Mouse (Mus musculus): ENCODE measurements around the gene Ddah1. TPM values are rescaled to one million over a fixed set of nuclear protein-coding genes. Genes with fewer than 3 reads are reported as not detected.
A peak's percentile ranks its signal among the peaks of the same experiment; 100 is the strongest.
"Not testable (repeated sequence)": the region's sequence is repeated elsewhere in the genome, so short reads cannot be mapped to it uniquely, and the experiment has no call there.

The Ddah1 gene
- polyA plus RNA-seq, 1 experiment from 2014 or later, result 132 TPM

- no peak overlapping the region for H3K9ac ChIP-seq (ENCODE audit: low read depth, low read length)
- no peaks in the 10 kb centered on the region for H3K27me3 ChIP-seq (replicated peaks; ENCODE audit: control insufficient read depth, insufficient read depth, low read length)
- 0 out of 2 replicates have a peak, but pooled peaks cover 2% of the 10 kb centered on the region for H3K36me3 ChIP-seq (ENCODE audit: control insufficient read depth, insufficient read depth, low read length)
- no peaks in the 10 kb centered on the region for H3K9me3 ChIP-seq (ENCODE audit: control insufficient read depth, low read length)
- no peak overlapping the region for H3K4me3 ChIP-seq (ENCODE audit: low read length)
- ATAC-seq, result peak; percentile 10; the same call in 1 of the 2 replicates
- WGBS, result 43% methylated on average over 12 of the region's 12 CpGs
- H3K4me2 ChIP-seq (ENCODE audit: low read length), result no peak overlapping the region
- H3K4me1 ChIP-seq (ENCODE audit: control insufficient read depth, insufficient read depth, low read depth, low read length), result peaks cover 4% of the 10 kb centered on the region; the same call in 1 of the 2 replicates
- H3K27ac ChIP-seq (ENCODE audit: low read depth, low read length), result no peak overlapping the region
Measured at GRCm38 (mm10) chr3:145894131-145894530, 135.7 kb downstream of the Ddah1 start.

DNA sequence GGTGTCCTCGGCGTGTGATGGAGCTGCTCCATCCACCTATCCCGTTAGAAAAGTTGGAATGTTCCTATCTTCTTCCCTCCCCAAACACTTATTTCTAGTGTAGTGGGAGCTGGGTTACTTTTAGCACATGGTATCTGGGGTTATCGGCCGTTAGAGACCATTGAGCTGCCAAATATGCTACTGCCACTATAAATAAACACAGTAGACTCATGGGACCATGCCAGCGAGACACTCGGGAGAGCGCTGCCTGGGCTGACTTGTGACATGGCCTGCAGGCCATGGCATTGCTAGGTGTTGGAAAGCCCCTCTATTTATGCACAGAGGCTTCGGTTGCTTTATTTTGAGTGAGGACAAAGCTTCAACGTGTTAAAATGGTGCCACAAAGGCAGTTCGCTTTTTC, 139.3 kb downstream of the Ddah1 start:
- no peak overlapping the region for H3K4me3 ChIP-seq (ENCODE audit: low read length)
- 0 out of 2 replicates have a peak, but pooled peaks cover 2% of the 10 kb centered on the region for H3K36me3 ChIP-seq (ENCODE audit: control insufficient read depth, insufficient read depth, low read length)
- WGBS, result 82% methylated on average over 11 of the region's 11 CpGs
- H3K9ac ChIP-seq (ENCODE audit: low read depth, low read length), result no peak overlapping the region
- no peaks in the 10 kb centered on the region; the same call in 1 of the 2 replicates for H3K4me1 ChIP-seq (ENCODE audit: control insufficient read depth, insufficient read depth, low read depth, low read length)
- H3K4me2 ChIP-seq (ENCODE audit: low read length), result no peak overlapping the region
- H3K27ac ChIP-seq (ENCODE audit: low read depth, low read length), result no peak overlapping the region
- no peaks in the 10 kb centered on the region for H3K9me3 ChIP-seq (ENCODE audit: control insufficient read depth, low read length)
- ATAC-seq, result no peak
- no peaks in the 10 kb centered on the region for H3K27me3 ChIP-seq (replicated peaks; ENCODE audit: control insufficient read depth, insufficient read depth, low read length)

DNA sequence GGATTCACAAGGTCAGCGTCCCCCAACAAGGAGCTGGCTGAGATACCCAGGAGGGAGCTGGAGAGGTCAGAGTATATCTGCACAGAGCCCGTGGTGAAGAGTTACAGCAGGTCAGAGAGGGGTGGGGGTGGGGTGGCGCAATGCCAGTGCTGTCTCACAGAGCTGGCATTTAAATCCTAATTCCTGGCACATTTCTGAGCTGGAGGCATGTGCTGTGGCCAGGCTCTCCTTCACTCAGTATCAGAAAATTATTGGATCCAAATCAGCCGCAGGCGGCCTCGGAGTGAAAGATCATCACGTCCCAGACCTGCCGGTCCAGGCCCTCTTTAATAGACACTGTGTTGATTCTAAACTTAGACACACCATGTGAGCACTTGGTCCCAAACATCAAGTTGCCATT, 141.4 kb downstream of the Ddah1 start:
- 74% methylated on average over 8 of the region's 8 CpGs for WGBS
- Histone ChIP-seq H3K9ac (ENCODE audit: low read depth, low read length) (no peak overlapping the region), H3K9me3 (ENCODE audit: control insufficient read depth, low read length) (no peaks in the 10 kb centered on the region), H3K4me1 (ENCODE audit: control insufficient read depth, insufficient read depth, low read depth, low read length) (no peaks in the 10 kb centered on the region), H3K27ac (ENCODE audit: low read depth, low read length) (no peak overlapping the region), H3K4me2 (ENCODE audit: low read length) (no peak overlapping the region), H3K4me3 (ENCODE audit: low read length) (no peak overlapping the region), H3K27me3 (replicated peaks; ENCODE audit: control insufficient read depth, insufficient read depth, low read length) (no peaks in the 10 kb centered on the region), H3K36me3 (ENCODE audit: control insufficient read depth, insufficient read depth, low read length) (0 out of 2 replicates have a peak, but pooled peaks cover 2% of the 10 kb centered on the region)
- ATAC-seq, result peak; percentile 46; the same call in 1 of the 2 replicates

- H3K27ac ChIP-seq (ENCODE audit: low read depth, low read length), result no peak overlapping the region
- ATAC-seq, result no peak
- 89% methylated on average over 8 of the region's 8 CpGs for WGBS
- no peaks in the 10 kb centered on the region for H3K9me3 ChIP-seq (ENCODE audit: control insufficient read depth, low read length)
- no peaks in the 10 kb centered on the region for H3K4me1 ChIP-seq (ENCODE audit: control insufficient read depth, insufficient read depth, low read depth, low read length)
- H3K4me2 ChIP-seq (ENCODE audit: low read length), result no peak overlapping the region
- H3K9ac ChIP-seq (ENCODE audit: low read depth, low read length), result no peak overlapping the region
- H3K27me3 ChIP-seq (replicated peaks; ENCODE audit: control insufficient read depth, insufficient read depth, low read length), result no peaks in the 10 kb centered on the region
- H3K36me3 ChIP-seq (ENCODE audit: control insufficient read depth, insufficient read depth, low read length), result no peaks in the 10 kb centered on the region
- H3K4me3 ChIP-seq (ENCODE audit: low read length), result no peak overlapping the region
Measured at GRCm38 (mm10) chr3:145903530-145903929, 145.1 kb downstream of the Ddah1 start.

GRCm38 (mm10) chr3:145904850-145905776, 146.6 kb downstream of the Ddah1 start:
- Histone ChIP-seq H3K27ac (ENCODE audit: low read depth, low read length) (no peak overlapping the region), H3K9me3 (ENCODE audit: control insufficient read depth, low read length) (no peaks in the 10 kb centered on the region), H3K9ac (ENCODE audit: low read depth, low read length) (no peak overlapping the region; the same call in 1 of the 2 replicates), H3K4me1 (ENCODE audit: control insufficient read depth, insufficient read depth, low read depth, low read length) (no peaks in the 10 kb centered on the region), H3K27me3 (replicated peaks; ENCODE audit: control insufficient read depth, insufficient read depth, low read length) (no peaks in the 10 kb centered on the region), H3K4me2 (ENCODE audit: low read length) (peak overlapping the region; percentile 56), H3K36me3 (ENCODE audit: control insufficient read depth, insufficient read depth, low read length) (no peaks in the 10 kb centered on the region), H3K4me3 (ENCODE audit: low read length) (peak overlapping the region; percentile 16; the same call in 1 of the 2 replicates)
- peak; percentile 70 for ATAC-seq
- WGBS, result 44% methylated on average over 22 of the region's 22 CpGs

DNA sequence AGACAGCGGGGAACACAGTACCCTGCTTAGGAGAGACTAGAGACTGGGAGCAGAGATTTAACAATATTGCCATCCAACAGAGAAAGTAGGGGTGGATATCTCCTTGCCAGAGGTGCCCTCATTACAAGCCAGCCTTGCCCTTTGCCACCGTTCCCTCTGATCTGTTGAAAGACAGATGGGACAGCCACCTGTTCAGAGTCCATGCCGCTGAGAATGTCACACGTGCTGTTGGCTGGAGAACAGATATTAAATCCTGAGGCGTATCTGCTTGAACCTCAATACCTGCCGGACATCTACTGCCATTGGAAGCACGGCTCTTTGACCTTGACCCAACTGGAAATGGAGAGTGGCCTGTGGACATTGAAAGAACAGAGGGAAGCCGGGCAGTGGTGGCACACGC, 148.1 kb downstream of the Ddah1 start:
- WGBS, result 88% methylated on average over 9 of the region's 9 CpGs
- Histone ChIP-seq H3K27ac (ENCODE audit: low read depth, low read length) (no peak overlapping the region), H3K9ac (ENCODE audit: low read depth, low read length) (no peak overlapping the region), H3K27me3 (replicated peaks; ENCODE audit: control insufficient read depth, insufficient read depth, low read length) (no peaks in the 10 kb centered on the region), H3K4me3 (ENCODE audit: low read length) (no peak overlapping the region), H3K9me3 (ENCODE audit: control insufficient read depth, low read length) (no peaks in the 10 kb centered on the region), H3K36me3 (ENCODE audit: control insufficient read depth, insufficient read depth, low read length) (no peaks in the 10 kb centered on the region), H3K4me2 (ENCODE audit: low read length) (no peak overlapping the region), H3K4me1 (ENCODE audit: control insufficient read depth, insufficient read depth, low read depth, low read length) (no peaks in the 10 kb centered on the region)
- ATAC-seq, result no peak

DNA sequence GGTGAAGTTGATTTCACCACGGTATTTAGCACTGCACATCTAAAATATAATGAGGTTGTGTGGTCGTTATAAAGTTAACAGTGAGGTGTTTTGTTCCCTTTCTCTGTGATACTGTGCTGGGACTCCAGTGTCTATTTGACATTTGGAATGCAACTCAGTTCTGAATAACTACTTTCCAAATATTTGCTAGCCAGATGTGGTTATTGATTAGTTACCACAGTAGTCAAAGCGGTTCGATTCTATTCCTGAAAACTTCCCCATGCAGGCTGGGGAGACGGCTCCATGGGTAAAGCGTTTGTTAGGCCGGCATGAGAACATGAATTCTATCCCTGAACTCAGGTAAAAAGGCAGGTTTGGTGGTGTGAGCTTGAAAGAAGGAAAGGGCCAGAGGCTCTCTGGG, 154.0 kb downstream of the Ddah1 start:
- no peak for ATAC-seq
- no peaks in the 10 kb centered on the region for H3K36me3 ChIP-seq (ENCODE audit: control insufficient read depth, insufficient read depth, low read length)
- no peaks in the 10 kb centered on the region for H3K9me3 ChIP-seq (ENCODE audit: control insufficient read depth, low read length)
- H3K27me3 ChIP-seq (replicated peaks; ENCODE audit: control insufficient read depth, insufficient read depth, low read length), result no peaks in the 10 kb centered on the region
- H3K4me2 ChIP-seq (ENCODE audit: low read length), result no peak overlapping the region
- no peak overlapping the region for H3K9ac ChIP-seq (ENCODE audit: low read depth, low read length)
- H3K4me3 ChIP-seq (ENCODE audit: low read length), result no peak overlapping the region
- H3K27ac ChIP-seq (ENCODE audit: low read depth, low read length), result no peak overlapping the region
- H3K4me1 ChIP-seq (ENCODE audit: control insufficient read depth, insufficient read depth, low read depth, low read length), result no peaks in the 10 kb centered on the region
- 91% methylated on average over 7 of the region's 7 CpGs for whole genome bisulfite sequencing

DNA sequence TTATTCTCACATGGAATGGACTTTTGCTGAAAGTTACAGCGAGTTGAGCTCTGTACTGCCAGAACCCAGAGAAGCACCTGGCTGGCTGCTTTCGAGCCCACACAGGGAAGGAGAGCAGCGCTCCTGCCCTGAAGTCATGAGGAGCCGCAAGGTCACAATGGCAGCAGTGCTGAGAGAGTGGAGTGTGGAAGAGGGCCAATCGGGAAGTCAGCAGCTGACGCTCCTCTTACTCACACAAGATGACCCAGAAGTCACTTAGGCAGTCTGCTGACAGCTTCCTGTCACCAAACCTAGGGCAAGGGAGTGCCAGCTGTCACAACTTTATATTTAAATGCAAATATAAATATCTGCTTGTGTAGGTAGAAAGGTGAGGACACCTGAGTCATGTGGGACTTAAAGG, 154.8 kb downstream of the Ddah1 start:
- Histone ChIP-seq H3K36me3 (ENCODE audit: control insufficient read depth, insufficient read depth, low read length) (no peaks in the 10 kb centered on the region), H3K27ac (ENCODE audit: low read depth, low read length) (no peak overlapping the region), H3K4me1 (ENCODE audit: control insufficient read depth, insufficient read depth, low read depth, low read length) (no peaks in the 10 kb centered on the region), H3K27me3 (replicated peaks; ENCODE audit: control insufficient read depth, insufficient read depth, low read length) (no peaks in the 10 kb centered on the region), H3K4me2 (ENCODE audit: low read length) (no peak overlapping the region), H3K9ac (ENCODE audit: low read depth, low read length) (no peak overlapping the region), H3K9me3 (ENCODE audit: control insufficient read depth, low read length) (no peaks in the 10 kb centered on the region; the same call in 1 of the 2 replicates), H3K4me3 (ENCODE audit: low read length) (no peak overlapping the region)
- no peak for ATAC-seq
- WGBS, result 88% methylated on average over 6 of the region's 6 CpGs

DNA sequence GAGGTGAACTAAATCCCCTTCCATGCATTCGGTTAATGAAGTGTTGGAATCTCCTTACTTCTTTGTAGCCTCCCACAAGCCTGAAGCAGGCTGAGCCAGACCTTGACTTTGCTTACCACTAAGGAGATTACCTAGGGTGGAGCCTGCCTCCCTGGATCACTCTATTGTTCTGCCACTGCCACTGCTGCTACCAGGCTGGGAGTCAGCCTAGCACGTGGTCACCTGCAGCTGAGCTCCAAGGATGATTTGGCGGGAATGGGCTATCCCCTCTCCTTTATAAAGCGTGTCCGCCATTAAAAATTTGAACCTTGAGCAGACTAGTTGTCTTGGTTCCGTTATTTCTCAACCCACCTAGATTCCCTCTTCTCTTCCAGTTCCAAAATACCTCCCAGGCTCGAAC, 155.5 kb downstream of the Ddah1 start:
- WGBS, result 72% methylated on average over 7 of the region's 7 CpGs
- not testable (repeated sequence) for H3K36me3 ChIP-seq (ENCODE audit: control insufficient read depth, insufficient read depth, low read length)

More for the DNA sequence above, 155.5 kb downstream of the Ddah1 start:
- H3K4me1 ChIP-seq (ENCODE audit: control insufficient read depth, insufficient read depth, low read depth, low read length); H3K9me3 ChIP-seq (ENCODE audit: control insufficient read depth, low read length); H3K4me2 ChIP-seq (ENCODE audit: low read length); H3K4me3 ChIP-seq (ENCODE audit: low read length); H3K9ac ChIP-seq (ENCODE audit: low read depth, low read length); H3K27ac ChIP-seq (ENCODE audit: low read depth, low read length); ATAC-seq; H3K27me3 ChIP-seq (replicated peaks; ENCODE audit: control insufficient read depth, insufficient read depth, low read length): not testable (repeated sequence)

Measured in hindbrain, embryonic 16.5 days (tissue).